Mouse (Mus musculus) heart, adult 18-20 months (tissue): Measurements from ENCODE around the gene Myl6b. TPM values are rescaled to one million over a fixed set of nuclear protein-coding genes. Genes with fewer than 3 reads are reported as not detected.
"Not testable (repeated sequence)": the region's sequence is repeated elsewhere in the genome, so short reads cannot be mapped to it uniquely, and the experiment has no call there.

ENCODE experiments used
- DNase-seq, 2 experiments: peaks; one replicate each; pipeline ENCODE4 v3.0.0; 2021 to 2022; ENCODE audit warnings: mixed read lengths in 1 of 2
- total RNA-seq, 2 experiments: library from RNA; stranded (reverse); gene quantifications; 2 replicates each; pipeline ENCODE4 v1.2.3; 2021

Myl6b gene
- total RNA-seq, 2 experiments from 2014 or later: 3.2 to 3.3 TPM

DNA sequence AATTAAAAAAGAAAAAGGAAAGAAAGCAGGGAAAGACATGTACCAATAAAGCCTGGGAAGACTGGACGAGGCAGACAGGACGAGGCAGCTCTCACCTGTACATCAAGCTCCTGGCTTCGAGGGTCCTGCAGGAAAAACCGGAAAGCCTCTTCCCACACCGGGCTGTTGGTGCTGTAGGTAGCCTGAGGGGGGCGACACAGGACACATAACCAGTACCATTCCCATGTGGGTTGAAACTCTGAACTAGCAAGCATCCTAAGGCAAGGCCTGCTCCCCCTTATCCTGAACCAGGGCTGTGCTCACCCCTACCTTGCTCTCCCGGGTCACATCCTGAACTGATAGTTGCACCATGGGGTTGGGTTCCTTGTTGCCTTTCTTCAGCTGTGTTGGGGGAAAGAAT is 20.3 kb upstream of the Myl6b start:
- peak; percentile 53 to 74 for DNase-seq

DNA sequence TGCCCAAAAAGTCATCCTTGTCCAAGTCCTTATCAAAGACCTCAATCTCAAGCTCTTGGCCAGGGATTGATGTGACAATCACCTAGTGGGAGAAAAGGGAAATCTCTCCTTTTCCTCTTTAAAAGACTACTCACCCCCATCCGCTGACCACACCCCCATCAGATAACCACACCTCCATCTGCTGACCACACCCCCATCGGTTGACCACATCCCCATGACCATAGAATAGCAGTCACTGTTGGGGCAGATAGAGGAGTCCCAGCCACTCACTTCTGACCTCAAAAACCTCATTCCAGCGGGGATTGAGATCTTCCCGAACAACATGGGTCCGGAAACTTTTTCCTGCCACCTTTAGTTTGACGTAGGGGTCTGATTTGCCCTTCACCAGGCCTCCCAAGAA is 18.2 kb upstream of the Myl6b start:
- DNase-seq: no peak

DNA sequence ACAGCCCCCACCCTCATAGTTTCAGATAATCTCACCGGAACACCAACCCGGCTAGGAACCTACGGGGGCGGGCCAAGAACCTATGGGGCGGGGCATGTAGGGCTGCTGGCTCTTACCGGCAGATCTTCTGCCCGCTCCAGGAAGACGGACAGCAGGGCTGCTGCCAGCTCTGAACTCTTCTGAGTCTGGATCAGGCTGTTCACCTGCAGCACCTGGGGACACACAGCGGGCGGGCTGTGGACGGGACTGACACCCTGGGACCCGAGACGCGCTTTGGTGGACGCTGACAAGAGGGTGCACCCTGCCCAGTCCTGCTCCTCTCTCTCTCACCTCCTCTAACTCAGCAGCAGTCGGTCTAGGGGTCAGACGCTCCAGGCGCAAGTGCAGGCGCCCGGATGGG is 17.5 kb upstream of the Myl6b start:
- no peak for DNase-seq

DNA sequence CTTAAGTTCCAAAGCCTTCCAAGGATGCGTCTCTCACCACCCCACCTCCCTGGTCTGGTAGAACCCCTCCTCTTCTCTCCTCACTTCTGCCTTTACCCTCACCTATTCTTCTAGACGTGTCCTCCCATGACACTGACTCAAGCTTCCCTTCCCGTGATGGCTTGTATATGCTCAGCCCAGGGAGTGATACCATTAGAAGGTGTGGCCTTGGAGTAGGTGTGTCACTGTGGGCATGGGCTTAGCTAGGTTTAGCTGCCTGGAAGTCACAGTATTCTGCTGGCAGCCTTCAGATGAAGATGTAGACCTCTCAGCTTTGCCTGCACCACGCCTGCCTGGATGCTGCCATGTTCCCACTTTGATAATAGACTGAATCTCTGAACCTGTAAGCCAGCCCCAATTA is 16.6 kb upstream of the Myl6b start:
- DNase-seq: no peak

DNA sequence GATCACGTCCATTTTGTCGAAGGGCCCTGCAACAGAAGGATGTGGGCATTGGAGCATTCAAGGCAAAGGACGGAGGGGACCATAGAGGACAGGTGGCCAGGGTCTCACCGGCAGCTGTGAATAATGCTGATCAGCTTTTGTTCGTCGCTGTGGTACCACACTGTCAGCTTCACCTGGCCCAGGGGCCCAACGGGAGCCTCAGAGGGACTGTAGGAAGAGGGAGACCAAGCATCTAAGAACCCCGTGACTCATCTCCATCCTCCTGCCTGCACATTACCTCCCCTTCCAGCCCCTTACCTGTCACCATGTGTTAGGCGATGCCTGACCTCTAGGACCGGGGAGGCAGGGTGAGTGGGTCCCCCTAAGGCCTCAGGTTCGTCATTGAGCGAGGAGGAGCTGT is 13.3 kb upstream of the Myl6b start:
- no peak for DNase-seq

DNA sequence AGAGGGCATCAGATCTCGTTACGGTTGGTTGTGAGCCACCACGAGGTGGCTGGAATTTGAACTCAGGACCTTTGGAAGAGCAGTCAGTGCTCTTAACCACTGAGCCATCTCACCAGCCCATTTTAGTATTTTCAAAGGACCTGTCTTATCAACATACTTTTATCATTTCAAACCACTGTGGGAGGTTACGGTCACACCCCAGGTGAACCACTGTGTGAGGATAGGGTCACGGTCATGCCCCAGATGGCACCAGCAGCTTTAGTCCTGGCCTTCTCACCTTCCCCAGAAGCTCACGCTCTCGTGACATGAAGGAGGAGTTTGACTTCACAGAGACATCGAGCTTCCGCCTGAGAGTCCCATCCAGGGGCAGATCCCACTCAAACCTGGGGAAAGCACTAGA is 12.7 kb upstream of the Myl6b start:
- DNase-seq: no peak

DNA sequence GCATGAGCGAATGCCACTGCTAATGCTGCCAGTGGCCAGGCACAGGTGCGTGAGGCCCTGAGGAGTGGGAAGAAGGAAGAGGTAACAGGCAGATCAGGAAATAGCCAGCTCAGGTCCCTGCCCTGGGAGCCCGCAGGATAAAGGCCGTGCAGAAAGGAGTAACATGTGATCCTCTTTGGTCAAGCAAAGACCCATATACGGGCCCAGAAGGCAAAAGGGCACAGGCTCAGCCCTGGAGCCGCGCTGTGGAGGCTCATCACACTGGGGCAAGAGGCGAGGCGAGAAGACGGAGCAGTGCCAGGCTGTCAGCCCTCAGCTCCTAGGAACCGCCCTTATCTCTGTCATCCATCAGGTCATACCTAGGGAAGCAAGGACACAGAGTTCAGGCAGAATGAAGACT is 11.8 kb upstream of the Myl6b start:
- DNase-seq: no peak

DNA sequence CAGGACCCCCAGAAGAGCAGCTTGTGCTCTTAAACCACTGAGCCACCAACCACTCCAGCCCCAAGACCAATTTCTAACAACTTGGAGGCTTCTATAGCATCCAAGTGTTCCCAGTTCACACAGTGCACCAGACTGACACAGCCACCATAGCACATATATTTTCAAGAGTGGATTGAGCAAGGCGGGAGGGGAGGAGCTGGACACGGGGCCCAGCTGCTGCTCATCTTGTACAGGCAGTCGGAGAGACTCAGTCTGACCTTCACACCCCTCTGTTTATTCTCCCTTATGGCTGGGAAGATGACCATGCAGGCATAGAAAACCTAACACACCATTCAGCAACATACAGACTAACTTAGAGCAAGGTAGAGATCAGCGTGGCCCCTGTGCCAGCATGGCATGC is 11.3 kb upstream of the Myl6b start:
- DNase-seq: no peak

DNA sequence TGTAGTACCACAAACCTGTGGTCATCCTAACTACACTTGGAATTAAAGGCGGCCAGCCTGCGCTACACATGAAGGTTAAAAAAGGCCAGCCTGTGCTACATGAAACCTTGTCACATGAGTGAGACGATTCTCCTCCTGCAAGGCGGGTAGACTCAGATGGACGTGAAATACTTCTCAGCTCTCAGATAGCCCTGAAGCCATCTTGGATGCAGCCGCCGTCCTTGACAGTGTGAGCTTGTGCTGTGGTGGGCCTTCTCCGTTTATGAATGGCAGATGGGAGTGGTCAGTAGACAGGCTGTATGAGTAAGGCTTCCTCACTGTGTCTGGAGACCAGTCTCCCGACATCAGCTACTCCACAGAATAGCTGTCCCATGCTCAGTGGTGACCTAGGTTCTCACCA is 10.7 kb upstream of the Myl6b start:
- no peak for DNase-seq

DNA sequence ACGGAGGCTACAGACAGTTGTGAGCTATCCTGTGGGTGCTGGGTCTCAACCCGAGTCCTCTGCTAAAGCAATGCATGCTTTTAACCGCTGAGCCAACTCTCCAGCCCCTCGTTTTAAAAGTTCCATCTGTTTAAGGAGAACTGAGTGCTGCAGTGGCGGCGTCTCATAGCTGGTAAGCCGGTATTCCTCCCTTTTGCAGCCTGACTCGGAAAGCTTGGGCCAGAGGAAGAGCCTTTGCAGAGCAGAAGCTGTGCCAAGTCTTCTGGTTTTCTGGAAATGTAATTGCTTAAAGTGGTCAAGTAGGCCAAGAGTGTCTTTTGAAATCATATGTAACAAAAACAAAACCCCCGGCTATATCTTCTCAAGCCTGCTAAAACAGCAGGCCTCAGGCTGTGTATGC is 9.8 kb upstream of the Myl6b start:
- DNase-seq: no peak

DNA sequence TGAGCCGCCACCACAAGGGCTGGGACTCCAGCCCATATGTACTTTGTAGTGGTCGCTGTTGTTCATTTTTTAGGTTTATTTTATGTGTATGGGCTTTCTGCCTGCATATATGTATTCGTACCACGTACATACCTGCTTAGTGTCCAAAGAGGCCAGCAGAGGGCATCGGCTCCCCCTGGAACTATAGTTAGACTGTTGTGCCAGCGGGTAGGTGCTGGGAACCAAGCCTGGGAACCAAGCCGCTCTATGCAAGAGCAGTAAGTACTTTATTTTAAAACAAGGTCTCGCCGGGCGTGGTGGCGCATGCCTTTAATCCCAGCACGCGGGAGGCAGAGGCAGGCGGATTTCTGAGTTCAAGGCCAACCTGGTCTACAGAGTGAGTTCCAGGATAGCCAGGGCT is 7.5 kb upstream of the Myl6b start:
- DNase-seq: no peak

DNA sequence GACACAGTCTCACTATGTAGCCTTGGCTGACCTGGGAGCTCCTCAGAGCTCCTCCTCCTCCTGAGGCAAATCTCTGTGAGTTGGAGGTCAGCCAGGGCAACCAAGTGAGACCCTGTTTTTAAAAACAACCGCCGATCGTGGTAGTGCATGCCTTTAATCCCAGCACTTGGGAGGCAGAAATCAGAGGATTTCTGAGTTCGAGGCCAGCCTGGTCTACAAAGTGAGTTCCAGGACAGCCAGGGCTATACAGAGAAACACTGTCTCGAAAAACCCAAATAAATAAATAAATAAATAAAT is 6.8 kb upstream of the Myl6b start:
- DNase-seq: not testable (repeated sequence)

DNA sequence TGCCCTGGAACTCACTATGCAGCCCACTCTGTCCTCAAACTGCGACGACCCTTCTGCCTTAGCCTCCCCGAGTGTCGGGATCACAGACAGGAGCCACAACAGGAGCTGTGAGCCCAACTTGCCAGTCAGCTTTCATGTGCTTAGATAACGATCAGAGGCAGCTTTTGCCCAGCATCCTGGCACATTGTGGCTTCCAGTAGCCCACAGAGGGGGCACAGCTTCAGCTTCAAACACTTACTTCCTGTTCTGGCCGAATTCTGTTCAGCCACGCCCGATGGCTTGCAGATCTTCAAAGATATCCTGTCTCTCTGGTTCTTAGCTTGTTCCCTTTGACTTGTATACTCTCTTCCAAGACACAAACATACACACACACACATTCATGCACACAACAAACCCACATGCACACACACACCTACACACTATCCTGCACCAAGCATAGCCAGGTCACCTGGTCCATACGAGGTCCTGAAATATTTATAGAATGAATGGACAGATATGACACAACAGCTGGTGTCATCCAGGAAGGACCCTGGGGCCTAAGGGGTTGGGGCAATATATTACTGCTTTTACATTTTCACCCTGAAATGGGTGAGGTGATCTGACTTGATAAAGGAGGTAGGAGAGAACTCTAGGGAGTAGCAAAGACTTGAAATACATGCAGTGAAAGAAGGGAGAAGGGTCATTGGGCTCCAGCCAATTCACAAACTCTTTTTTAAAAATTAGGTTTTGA is 6.3 kb upstream of the Myl6b start:
- peak in 1 of 2 experiments; percentile 36 for DNase-seq

DNA sequence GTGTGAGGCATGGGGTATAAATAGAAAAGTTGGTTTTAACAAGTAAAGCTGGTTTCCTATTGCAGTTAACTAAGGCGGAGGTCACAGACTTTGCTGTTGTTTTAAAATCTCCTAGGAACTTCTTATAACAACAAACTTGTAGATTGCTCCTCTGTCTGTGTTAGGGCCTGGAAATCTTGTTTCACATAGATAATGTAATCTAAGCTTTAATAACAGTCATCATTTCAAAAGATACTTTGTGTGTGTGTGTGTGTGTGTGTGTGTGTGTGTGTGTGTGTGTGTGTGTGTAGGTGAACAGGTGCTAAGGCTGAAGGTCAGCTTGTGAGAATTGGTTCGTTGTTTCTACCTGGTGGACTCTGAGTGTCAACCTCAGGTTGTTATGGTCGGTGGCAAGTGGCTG is 5.5 kb upstream of the Myl6b start:
- DNase-seq: no peak

DNA sequence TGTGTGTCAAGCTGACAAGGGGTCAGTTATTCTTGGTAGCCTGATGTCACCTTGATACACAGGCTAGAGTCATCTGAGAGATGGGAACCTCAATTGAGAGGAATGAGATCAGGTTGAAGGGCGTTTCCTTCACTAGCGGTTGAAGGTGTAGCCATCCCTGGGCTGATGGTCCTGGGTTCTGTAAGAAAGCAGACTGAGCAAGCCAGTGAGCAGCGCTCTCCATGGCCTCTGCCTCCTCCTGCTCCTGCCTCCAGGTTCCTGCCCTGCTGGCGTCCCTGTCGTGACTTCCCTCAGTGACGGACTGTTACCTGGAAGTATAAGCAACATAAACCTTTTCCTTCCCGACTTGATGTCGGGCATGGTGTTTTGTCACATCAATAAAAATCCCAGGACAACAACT is 5.0 kb upstream of the Myl6b start:
- DNase-seq: no peak

DNA sequence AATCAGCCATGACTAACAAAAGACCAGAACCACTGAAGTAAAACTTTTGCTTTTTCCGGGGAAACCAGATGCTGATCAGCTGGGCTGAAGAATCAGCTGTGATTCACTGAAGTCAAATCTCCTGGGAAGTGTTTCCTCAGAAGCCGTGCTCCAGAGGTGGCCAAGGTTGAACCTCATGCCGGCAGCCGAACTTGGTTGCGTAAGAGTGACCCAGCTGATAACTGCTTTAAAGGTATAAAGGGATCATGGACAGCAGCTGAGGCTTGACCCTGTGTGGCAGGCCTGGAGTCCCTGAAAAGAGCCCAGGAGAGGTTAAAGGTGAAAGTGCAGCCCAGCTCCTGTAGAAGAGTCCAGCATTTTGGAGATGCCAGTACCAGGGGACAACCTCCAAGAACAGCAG is 3.9 kb upstream of the Myl6b start:
- DNase-seq: peak; percentile 64 to 78

DNA sequence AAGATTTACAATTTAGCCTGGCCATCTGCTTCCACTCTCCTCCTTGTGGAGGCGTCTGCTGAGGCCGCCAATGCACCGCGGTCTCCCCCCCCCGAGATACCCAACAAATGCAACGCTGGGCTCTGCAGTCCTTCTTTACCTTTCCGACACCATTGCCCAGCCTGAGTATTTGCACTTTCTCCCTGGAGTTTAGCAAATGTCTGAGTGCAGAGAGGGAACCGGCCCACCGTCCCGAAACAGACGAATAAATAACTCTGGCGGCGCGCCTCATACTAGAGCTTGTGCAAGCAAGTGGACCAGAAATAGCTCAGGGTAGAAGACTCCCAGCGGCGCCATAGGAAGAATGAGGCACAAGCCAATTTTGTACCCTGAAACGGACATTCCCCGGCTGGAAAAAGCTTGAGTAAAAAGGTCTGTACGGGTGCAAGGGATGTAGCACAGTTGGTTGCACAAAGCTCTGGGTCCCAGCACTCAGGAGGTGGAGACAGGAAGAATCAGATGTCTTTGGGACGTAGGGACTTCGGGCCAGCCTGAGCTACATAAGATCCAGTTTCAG is 709 bp upstream of the Myl6b start:
- peak; percentile 71 to 88 for DNase-seq

DNA sequence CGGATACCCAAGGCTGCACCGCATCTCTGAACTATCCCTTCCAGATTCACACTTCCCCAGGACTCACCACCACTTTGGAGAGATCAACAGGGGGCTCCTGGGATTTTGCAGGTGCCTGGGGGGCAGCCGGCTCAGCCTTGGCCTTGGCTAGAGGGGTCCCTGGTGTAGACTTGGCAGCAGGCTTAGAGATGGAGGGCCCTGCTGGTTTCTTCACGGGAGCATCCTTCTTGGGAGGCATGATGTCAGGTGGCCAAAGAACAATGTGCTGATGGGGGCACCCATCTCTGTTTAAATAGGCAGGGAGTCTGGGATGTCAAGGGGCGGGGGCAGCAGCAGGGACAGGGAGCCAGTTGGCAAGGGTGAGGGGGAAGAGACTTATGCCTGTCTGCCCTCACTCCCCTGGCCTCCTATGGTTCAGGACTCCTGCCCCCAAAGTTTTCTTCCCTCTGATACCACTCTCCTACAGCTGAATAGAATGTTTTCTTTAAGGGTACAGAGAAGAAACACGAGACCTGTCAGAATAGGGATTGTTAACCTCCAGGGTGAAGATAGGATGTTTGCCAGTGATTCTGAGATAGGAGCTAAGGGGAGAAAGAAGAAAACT is 1.2 kb downstream of the Myl6b start:
- DNase-seq: no peak

DNA sequence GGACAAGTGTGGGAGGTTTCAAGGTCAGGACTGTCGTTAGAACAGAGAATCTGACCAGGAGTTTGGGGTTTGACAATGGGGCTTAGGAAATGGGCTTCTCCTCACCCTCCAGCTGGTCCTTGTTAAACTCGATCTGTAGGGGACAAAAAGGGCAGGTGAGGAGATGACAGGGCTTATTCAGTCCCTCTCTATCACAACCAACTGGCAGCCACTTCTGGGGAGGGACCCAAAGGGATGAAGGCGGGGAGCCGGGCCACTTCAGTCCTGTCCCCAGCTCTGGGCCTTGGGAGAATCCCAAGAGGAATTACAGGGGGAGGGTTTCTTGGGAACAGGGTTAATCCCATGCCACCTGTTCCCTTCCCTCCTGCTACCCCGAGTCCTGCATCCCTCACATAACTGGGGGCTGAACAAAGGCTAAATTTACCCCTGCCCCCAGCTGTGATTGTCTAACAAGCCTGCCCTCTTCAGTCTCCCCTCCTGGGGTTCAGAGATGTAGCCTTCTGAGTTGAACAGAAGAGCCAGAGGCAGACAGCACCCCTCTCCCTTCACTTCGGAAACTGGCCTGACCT is 1.9 kb downstream of the Myl6b start:
- no peak for DNase-seq

DNA sequence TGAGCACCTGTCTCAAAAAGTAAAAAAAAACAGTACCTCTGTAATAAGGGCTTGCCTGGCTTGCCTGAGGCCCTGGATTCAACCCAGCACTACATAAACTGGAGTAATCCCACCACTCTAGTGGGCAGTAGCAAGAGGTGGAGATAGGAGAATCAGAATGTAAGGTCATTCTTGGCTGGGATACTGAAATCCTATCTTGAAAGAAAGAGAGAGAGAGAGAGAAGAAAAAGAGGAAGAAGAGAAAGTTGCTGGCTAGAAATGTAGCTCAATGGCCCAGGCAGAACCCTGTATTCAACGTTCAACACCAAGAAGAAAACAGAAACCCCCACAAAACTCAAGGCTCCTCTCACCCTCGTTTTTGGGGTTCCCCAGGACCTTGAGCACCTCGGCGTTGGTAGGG is 2.6 kb downstream of the Myl6b start:
- no peak for DNase-seq

DNA sequence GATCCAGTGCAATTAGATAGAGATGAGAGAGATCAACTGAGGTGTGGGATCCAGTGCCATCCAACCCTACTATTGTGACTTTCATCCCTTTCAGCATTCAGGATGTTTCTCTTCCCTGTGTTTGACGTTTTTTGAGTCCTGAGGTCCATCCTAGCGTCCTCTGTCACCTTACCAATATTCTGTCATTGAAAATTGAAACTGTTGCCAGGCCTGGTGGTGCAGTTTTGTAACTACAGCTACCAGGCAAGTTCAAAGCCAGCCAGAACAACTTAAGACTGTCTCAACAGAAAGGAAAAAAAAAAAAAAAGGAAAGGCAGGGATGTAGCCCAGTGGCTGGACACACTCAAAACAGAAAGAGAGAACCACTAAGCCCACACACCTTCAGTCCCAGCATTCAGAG is 3.2 kb downstream of the Myl6b start:
- no peak for DNase-seq

DNA sequence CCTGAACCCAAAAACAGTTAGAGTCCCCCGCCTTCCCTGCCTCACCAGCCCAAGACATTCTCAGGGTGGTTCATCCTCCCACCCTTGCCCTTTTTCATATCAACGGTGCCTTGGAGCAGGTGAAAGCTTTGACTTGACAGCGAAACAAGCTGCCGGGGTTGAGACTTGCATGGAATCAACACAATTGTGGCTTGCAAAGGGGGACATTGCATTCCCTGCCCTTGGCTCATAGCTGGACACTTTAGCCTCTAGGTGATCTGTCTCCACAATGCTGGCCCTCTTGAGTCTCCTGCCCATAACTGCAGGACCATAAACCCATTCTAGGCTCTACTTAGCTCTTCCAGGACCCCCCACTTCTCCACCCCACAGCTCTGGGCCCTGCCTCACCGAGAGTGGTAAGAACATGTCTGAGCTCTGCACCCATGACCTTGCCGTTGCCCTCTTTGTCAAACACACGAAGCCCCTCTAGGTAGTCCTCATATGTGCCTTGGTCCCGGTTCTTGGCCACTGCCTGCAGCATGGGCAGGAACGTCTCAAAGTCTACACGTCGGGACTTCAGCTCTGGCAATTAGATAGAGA is 3.7 kb downstream of the Myl6b start:
- DNase-seq: no peak
